Mouse (Mus musculus) left cerebral cortex, postnatal 36 days (tissue): Measurements from ENCODE around the gene Drap1. TPM values are rescaled to one million over a fixed set of nuclear protein-coding genes. Genes with fewer than 3 reads are reported as not detected.

Source experiments
- DNase-seq, 2 experiments: peaks; one replicate each; pipeline ENCODE4 v3.0.0; 2021 to 2022; ENCODE audit warnings: low spot score in 2 of 2, mixed read lengths in 1 of 2
- intact Hi-C: fragments of 180-260 bp; cut with DNase I; formaldehyde crosslinking; loops from one replicate; pipeline ENCODE4 v1.15.1; 2025
- total RNA-seq, 2 experiments: library from RNA; stranded (reverse); gene quantifications; 2 replicates each; pipeline ENCODE4 v1.2.3; 2021

Gene Drap1
- total RNA-seq, 2 experiments from 2014 or later: 245 to 260 TPM

- intact Hi-C loops: no loop called here
- no peak for DNase-seq
These were observed 30.3 kb upstream of the Drap1 start for GRCm38 (mm10) chr19:5455037-5455436.

GRCm38 (mm10) chr19:5451766-5452165 is 27.0 kb upstream of the Drap1 start:
- intact Hi-C loops: no loop called here
- no peak for DNase-seq

GRCm38 (mm10) chr19:5449673-5450072 is 24.9 kb upstream of the Drap1 start:
- intact Hi-C loops: no loop called here
- no peak for DNase-seq

DNA sequence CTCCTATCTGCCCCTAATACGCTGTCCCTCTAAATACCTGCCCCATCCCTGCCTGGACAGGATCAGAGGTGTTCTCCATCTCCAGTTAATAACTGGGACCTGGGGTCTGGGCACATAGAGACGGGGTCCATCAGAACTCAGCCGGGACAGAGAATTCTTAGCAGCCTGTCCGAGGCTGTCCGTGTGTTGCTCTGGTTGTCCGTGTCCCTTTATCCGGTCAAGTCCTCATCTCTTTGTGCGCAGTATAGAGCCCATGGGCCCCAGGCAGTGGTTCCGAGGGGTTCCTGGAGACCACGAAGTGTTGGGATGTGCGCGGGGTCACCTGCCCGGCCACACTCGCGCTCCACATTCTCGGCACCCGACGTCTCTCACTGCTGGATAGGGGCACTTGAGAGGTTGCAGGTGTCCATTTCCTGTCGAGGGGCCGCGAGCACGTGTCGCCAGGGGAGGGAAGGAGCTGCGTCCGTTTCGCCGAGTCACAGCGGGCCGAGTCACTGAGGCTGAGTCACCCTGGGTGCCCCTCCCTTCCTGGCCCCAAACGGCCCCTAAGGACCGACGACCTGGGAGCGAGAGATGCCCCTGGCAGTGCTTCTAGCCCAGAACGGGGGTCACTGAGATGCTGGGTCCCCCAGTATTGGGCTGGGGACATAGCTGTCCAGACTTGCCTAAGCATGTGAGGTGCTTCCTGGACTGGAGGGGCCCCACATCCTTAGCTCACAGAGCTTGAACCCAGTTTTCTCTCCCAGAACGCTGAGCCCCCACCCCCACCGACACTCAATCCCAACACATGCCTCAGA is 23.8 kb upstream of the Drap1 start:
- intact Hi-C loops: no loop called here
- no peak for DNase-seq

GRCm38 (mm10) chr19:5447515-5448353 is 23.0 kb upstream of the Drap1 start, which contains the start of gene Fosl1:
Fosl1 (plus strand) TSS chr19:5447547.
- intact Hi-C loops: no loop called here
- peak; percentile 70 to 75 for DNase-seq

DNA sequence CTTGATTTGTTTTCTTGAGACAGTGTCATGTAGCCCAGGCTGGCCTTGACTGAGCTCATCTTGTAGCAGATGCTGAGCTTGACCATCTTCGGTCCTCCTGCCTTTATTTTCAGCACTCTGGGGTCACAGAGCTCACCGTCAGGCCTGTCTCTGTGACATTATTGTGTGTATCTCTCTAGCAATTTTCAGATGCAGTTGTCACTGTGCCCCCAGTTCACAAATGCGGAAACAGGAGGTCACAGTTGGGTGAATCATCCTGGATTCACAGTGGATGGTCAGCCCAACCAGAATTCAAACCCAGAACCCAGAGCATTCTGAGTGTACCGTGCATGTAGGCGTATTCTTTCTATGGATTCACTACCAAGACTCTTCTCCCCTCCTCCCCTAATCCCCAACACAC is 21.0 kb upstream of the Drap1 start:
- intact Hi-C loops: no loop called here
- no peak for DNase-seq

- no peak for DNase-seq
- intact Hi-C loops: no loop called here
These were observed 20.2 kb upstream of the Drap1 start for GRCm38 (mm10) chr19:5444954-5445353.

- intact Hi-C loops: no loop called here
- DNase-seq: no peak
These were observed 19.7 kb upstream of the Drap1 start for GRCm38 (mm10) chr19:5444371-5444908.

DNA sequence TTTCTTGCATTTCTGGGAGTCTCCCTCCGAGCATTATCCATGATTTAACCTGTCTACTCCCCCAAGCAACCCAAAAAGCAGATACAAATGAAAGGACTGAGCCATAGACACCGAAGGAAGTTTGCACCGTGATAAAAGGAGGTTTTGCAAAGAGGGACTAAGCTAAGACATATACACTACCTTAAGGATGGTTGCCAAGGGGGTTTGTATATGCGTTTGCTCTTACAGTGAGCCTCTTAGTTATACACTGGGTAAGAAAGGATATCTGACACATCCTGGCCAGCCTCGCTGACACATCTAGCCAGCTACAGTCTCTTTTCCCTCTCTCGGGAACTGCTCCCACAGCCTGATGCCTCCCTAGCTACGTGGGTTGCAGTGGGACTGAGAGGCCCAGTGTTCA is 9.2 kb upstream of the Drap1 start:
- intact Hi-C loops: no loop called here
- DNase-seq: no peak

DNA sequence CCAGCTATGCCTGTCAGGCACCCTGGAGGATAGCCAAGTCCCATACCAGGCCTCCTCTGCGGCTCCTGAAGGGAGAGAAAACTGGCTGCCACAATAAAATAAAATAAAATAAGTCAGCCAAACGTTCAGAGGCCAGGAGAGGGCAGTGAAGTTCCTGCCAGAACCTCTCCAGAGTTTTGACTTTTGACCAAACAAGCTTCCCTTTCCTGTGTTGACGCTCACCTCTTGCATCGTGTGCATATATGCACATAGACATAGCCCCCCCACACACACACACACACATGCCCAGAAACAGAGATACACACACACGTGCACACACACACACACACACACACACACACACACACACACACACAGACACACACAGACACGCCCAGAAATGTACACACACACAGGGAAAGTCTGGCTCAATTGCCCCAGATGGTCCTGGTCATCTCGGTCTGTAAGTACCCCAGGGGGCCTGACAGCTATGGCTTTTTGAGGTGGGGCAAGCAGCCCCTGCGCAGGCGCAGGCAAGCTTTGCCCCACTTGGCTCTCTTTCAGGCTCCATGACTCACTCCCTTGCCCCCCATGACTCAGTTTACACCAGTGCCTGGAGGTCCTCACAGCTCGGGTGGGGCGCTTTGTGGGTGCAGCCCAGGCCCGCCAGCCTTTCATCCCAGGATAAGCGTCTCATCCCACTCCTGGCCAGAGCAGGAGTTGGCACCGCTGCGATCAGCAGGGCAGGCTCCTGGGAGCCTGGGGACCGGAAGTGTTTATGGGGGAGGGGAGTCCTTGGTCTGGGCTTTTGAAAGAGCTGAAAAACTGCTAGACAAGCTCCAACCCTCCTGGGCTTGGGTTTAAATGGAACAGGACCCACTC is 8.4 kb upstream of the Drap1 start:
- intact Hi-C loops: no loop called here
- no peak for DNase-seq

- DNase-seq: no peak
- intact Hi-C loops: no loop called here
These were observed 7.2 kb upstream of the Drap1 start for GRCm38 (mm10) chr19:5431911-5432464.

GRCm38 (mm10) chr19:5430408-5430807 is 5.6 kb upstream of the Drap1 start:
- intact Hi-C loops: no loop called here
- no peak for DNase-seq

DNA sequence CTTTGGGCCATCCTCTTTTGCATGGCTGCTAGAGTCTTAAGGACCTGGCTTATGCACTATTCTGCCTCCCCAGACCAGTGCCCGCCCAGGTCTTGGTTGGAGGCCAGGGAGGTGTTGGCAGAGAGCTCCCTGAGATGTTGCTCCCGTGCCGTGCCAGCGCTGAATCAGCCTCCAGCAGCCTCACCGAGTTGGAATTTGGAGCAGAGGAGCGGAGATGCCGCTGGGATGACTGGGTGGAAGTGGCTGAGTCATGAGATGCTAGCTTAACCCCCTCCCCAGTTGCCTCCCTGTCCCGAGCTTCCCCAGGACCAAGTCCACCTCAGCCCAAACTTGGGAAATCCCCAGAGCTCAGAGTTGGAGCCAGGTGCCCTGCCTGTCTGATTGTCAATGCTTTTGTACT is 5.0 kb upstream of the Drap1 start:
- no peak for DNase-seq
- intact Hi-C loops: no loop called here

- intact Hi-C loops: no loop called here
- no peak for DNase-seq
These were observed 4.4 kb upstream of the Drap1 start for GRCm38 (mm10) chr19:5429219-5429618.

DNA sequence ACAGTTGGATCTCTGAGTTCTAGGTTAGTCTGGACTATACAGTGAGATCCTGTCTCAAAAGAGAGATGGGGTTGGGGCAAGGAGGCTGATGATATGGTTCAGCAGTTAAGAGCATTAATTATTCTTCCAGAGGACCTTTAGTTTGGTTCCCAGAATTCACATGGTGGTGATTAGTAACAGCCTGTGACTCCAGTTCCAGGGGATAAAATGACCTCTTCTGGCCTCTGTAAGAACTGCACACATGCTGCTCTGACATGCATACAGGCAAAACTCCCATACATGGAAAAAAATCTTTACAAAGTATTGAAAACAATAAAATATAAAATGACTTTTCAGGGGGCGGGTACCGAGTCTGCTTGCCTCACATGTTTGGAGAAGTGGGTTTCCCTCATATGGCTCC is 3.3 kb upstream of the Drap1 start:
- intact Hi-C loops: no loop called here
- DNase-seq: no peak

DNA sequence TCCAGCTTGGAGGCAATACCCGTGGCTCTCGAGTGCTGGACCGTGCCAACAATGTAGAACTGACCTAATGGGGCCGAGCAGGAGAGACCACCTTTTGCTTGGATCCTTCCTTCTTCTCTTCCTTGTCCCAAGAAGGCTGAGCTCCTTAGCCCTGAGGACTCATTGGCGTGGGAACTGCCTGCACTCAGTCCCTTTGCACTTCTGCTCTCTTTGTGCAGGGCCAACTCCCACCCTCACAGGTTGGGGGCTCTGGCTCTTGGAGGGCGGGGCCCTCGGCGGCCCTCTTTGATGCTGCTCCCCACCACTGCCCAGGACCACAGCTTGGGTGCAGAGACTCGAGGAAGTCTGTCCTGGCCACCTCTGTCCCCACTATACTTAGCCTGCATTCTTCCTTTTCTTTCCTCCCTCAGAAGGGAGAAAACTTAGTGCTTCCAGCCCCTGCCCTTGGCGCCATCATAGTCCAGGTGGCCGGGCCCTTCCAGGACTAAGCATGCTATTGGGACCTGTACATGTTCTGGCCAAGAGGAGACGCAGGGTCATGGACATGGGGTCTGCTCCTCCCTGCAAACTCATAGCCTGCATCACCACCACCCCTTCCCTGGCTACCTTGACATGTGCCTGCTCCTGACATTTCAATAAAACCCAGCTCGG is 2.0 kb upstream of the Drap1 start:
- no peak for DNase-seq
- intact Hi-C loops: no loop called here

DNA sequence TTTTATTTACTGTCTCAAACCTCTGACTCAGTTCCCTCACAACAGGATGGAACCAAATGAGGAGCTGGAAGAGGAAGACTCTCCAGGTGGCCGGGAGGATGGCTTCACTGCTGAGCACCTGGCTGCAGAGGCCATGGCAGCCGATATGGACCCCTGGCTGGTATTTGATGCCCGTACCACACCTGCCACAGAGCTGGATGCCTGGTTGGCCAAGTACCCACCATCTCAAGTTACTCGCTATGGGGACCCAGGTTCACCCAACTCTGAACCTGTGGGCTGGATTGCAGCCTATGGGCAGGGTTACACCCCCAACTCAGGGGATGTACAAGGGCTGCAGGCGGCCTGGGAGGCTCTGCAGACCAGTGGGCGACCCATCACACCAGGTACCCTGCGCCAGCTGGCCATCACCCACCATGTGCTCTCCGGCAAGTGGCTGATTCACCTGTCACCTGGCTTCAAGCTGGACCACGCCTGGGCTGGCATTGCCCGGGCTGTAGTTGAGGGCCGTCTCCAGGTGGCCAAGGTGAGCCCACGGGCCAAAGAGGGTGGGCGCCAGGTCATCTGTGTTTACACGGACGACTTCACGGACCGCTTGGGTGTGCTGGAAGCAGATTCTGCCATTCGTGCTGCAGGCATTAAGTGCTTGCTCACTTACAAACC is 1.3 kb upstream of the Drap1 start:
- DNase-seq: no peak
- intact Hi-C loops: loop anchor here (2.0 kb wide), 2 partner anchors 31 to 63 kb away; partner anchors contain the start of genes Ccdc85b and Mus81

- intact Hi-C loops: loop anchor here (2.0 kb wide), 2 partner anchors 33 to 65 kb away; partner anchors contain the start of genes Ccdc85b and Mus81
- no peak for DNase-seq
These were observed 542 bp downstream of the Drap1 start for GRCm38 (mm10) chr19:5424092-5424781.
